Mouse (Mus musculus): ENCODE data around the gene Fxyd5.

DNA sequence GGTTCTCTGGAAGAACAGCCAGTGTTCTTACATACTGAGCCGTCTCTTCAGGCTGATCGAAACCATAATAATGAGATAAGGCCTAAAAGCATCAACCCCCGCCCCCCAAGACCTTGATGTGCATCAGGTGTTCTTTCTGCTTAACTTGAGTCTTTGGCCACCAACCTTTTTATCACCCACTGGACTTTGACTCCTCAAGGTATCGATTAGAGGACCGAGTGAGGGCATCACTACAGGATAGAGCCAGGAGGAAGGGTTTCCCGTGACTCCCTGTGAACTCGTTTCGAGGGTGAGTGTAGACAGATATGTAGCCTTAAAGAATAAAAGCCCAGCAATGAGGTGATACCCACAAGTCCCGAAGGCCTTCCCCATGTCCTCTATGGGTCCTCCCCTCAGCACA is 56.9 kb downstream of the Fxyd5 start:
- TF ChIP-seq POLR2A (IDR thresholded peaks at IDR 0.05; ENCODE audit: low read depth, low read length) (no peak), CTCF (IDR thresholded peaks at IDR 0.05; ENCODE audit: borderline replicate concordance, insufficient read depth, low read length) (no peak)

All from embryonic fibroblast, embryonic 13.5 days (primary cell).